9 mouse cellular contexts compared by ENCODE assay signal in genomic region chr5:118763353-118763752, GRCm38 (mm10).
DNase-seq lines count a peak whose midpoint lies in the region; ATAC-seq lines count a peak whose summit lies in the region.
"Had no signal": no experiment of that assay in that cellular context is flagged by ENCODE, and none has a peak within 500 bp of the region (broad histone marks: within the 10 kb centered on the region; RNA-seq: fewer than 3 reads in every experiment).

No protein-coding gene starts in this region.

- 63% methylated on average over 5 of the region's 5 CpGs for WGBS in heart, embryonic 12.5 days
- 61% methylated on average over 5 of the region's 5 CpGs for WGBS in neural tube, embryonic 15.5 days
- 58% methylated on average over 5 of the region's 5 CpGs for WGBS in embryonic facial prominence, embryonic 11.5 days

- H3K9ac ChIP-seq in heart, embryonic 12.5 days, result no peak overlapping the region
- no peak overlapping the region for H3K9ac ChIP-seq in neural tube, embryonic 15.5 days (replicated peaks)
- no peak overlapping the region for H3K9ac ChIP-seq in embryonic facial prominence, embryonic 11.5 days (replicated peaks; ENCODE audit: low read length)
- H3K9ac ChIP-seq: neural tube, embryonic 13.5 days had no signal

- no peak overlapping the region for H3K4me2 ChIP-seq in heart, embryonic 12.5 days
- H3K4me2 ChIP-seq in neural tube, embryonic 15.5 days, result no peak overlapping the region
- H3K4me2 ChIP-seq in embryonic facial prominence, embryonic 11.5 days (ENCODE audit: low read depth, low read length), result no peak overlapping the region
- H3K4me2 ChIP-seq: neural tube, embryonic 13.5 days had no signal

- H3K4me1 ChIP-seq in heart, embryonic 12.5 days (replicated peaks), result no peaks in the 10 kb centered on the region
- H3K4me1 ChIP-seq in neural tube, embryonic 15.5 days, result no peaks in the 10 kb centered on the region
- H3K4me1 ChIP-seq in embryonic facial prominence, embryonic 11.5 days (ENCODE audit: control insufficient read depth, insufficient read depth, low read length), result no peaks in the 10 kb centered on the region

- H3K9me3 ChIP-seq in heart, embryonic 12.5 days (replicated peaks), result no peaks in the 10 kb centered on the region
- H3K9me3 ChIP-seq in neural tube, embryonic 15.5 days (replicated peaks), result no peaks in the 10 kb centered on the region
- no peaks in the 10 kb centered on the region for H3K9me3 ChIP-seq in embryonic facial prominence, embryonic 11.5 days (replicated peaks; ENCODE audit: control insufficient read depth, low read length)
- H3K9me3 ChIP-seq: neural tube, embryonic 13.5 days had no signal

- no peak for ATAC-seq in heart, embryonic 12.5 days (ENCODE audit: insufficient number of reproducible peaks, low FRiP score)
- ATAC-seq in neural tube, embryonic 15.5 days (ENCODE audit: low FRiP score), result no peak
- no peak for ATAC-seq in embryonic facial prominence, embryonic 11.5 days (replicated peaks; ENCODE audit: insufficient number of reproducible peaks, low FRiP score, low TSS enrichment, low read depth)

- DNase-seq in heart, postnatal 4 days, result peak; percentile 30
- peak; percentile 41 for DNase-seq in neural tube, embryonic 10.5 days (ENCODE audit: extremely low spot score, low spot score)
- peak; percentile 57 for DNase-seq in embryonic facial prominence, embryonic 11.5 days (ENCODE audit: low spot score)
- peak; percentile 41 for DNase-seq in thymus, postnatal 0 days (ENCODE audit: low spot score)
- DNase-seq in layer of hippocampus, postnatal 36 days, result no peak
- no peak for DNase-seq in spleen, postnatal 4 days (ENCODE audit: low spot score in 2 of 2)

- H3K4me3 ChIP-seq in heart, embryonic 12.5 days, result no peak overlapping the region
- no peak overlapping the region for H3K4me3 ChIP-seq in neural tube, embryonic 15.5 days (replicated peaks)
- H3K4me3 ChIP-seq in embryonic facial prominence, embryonic 11.5 days (ENCODE audit: low read depth, low read length), result no peak overlapping the region
- H3K4me3 ChIP-seq: neural tube, embryonic 13.5 days had no signal

- H3K27ac ChIP-seq in heart, embryonic 12.5 days (ENCODE audit: poor library complexity, severe bottlenecking), result no peak overlapping the region
- no peak overlapping the region for H3K27ac ChIP-seq in neural tube, embryonic 15.5 days (replicated peaks)
- H3K27ac ChIP-seq in embryonic facial prominence, embryonic 11.5 days (replicated peaks; ENCODE audit: low read depth, low read length), result no peak overlapping the region
- H3K27ac ChIP-seq: neural tube, embryonic 13.5 days had no signal

- peaks cover 59% of the 10 kb centered on the region for H3K36me3 ChIP-seq in heart, embryonic 12.5 days
- H3K36me3 ChIP-seq in neural tube, embryonic 15.5 days, result peaks cover 62% of the 10 kb centered on the region
- H3K36me3 ChIP-seq in embryonic facial prominence, embryonic 11.5 days (replicated peaks; ENCODE audit: control insufficient read depth, insufficient read depth, low read depth, low read length), result peaks cover 19% of the 10 kb centered on the region

- no peaks in the 10 kb centered on the region for H3K27me3 ChIP-seq in heart, embryonic 12.5 days (replicated peaks)
- H3K27me3 ChIP-seq in neural tube, embryonic 15.5 days (replicated peaks), result no peaks in the 10 kb centered on the region
- no peaks in the 10 kb centered on the region for H3K27me3 ChIP-seq in embryonic facial prominence, embryonic 11.5 days (ENCODE audit: control insufficient read depth, insufficient read depth, low read length)
- H3K27me3 ChIP-seq: neural tube, embryonic 13.5 days had no signal

Comparison
In these comparisons a context has a peak if more than half of its experiments do, and no peak if none do; other contexts are left out.
1. DNase-seq: peak in heart, postnatal 4 days (single experiment), neural tube, embryonic 10.5 days (single experiment), embryonic facial prominence, embryonic 11.5 days (single experiment) and thymus, postnatal 0 days (single experiment); none in layer of hippocampus, postnatal 36 days (0 of 2) and spleen, postnatal 4 days (0 of 2).